Mouse (Mus musculus): Measurements from ENCODE around the gene Zfp14.

Zfp14 gene

DNA sequence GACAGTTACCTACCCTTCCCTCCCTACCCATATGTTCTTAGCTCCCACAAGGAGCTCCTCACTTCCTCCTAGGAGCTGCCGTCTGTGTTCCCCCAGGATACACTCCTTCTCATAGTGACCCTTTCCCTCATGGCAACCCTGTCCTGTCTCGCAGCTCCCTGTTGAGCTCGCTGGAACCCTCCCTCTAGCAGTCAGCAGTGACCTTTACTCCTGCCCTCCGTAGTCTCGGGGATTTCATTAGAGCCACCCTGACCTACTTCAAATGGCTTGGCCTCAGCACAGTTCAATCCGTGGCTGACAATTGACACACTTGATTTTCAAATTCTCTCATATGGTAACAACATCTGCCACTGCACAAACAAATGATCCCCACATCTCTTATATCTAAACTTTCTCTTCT lies 20.5 kb downstream of the Zfp14 start:
- ATAC-seq (ENCODE audit: insufficient number of reproducible peaks, low FRiP score, low TSS enrichment): no peak

DNA sequence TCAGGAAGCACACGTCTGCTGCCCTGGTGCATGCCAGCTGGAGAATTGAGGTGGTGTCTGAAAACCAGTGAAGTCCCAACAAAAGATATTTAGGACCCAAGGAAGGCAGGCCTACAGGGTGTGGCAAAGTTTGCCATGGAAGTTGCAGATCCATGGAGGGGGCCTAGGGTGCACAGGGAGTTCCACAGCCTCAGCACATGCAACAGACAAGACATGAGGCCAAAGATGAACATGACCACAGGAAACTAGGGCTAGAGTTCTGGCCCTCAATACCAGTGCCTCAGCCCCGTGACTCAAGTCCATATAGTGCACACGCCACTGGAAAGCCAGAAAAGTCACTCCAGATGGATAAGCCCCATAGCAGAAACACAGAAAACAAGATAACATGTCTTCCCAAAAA lies 22.6 kb downstream of the Zfp14 start:
- ATAC-seq (ENCODE audit: insufficient number of reproducible peaks, low FRiP score, low TSS enrichment): no peak

DNA sequence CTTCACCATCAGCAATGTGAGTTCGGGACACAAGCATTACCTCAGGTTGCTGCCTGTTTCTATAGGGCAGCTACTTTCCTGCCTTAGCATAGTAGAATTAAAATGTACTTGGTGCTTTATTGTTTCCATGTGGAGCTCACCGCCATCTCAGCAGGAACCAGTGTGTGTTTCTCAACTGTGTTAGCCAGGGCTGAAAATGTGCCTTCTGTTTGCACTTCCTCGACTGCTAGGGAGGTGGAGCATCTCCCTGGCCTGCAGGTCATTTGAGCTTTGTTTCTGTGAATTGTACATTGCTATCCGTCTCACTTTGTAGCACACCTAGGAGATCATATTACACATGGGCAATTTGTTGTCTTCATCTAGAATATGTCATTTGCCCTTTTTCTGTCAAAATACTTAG lies 23.8 kb downstream of the Zfp14 start:
- ATAC-seq (ENCODE audit: insufficient number of reproducible peaks, low FRiP score, low TSS enrichment): no peak

DNA sequence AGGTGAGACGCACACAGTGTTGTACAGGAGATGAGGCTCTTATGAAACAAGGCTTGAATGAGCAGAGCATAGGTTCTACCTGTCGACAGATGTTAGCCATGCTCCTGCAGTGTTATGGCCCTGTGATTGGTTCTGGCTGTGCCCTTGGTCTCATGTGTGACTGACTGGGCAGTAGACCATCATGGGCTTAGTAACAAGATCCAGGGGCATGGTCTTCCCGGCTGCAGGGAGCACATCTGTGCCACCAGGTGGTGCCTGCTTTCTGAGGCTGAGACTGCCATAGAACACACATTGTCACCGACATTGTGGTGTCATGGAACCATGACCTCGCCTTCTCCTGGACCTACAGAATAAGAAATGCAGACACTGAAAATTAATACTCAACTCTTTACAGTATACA lies 25.8 kb downstream of the Zfp14 start:
- ATAC-seq (ENCODE audit: insufficient number of reproducible peaks, low FRiP score, low TSS enrichment): no peak

DNA sequence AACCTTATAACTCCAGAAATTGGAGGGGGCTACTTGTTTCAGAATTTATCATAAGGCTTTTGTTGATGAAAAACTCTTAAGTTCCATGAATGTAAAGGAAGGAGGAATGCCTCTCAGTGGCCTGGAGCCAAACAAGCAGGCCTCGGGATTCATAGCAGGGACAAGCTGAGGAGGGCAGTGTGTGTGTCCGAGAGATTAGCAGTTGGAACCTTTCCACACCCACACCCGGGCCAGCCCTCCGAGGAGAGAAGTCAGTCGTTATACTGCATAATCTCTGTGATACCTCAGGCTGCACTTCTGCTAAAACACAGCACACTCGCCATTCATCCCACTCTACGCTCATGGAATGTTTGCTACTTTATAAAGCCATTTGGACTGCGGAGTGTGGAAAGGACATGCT lies 27.4 kb downstream of the Zfp14 start:
- ATAC-seq (ENCODE audit: insufficient number of reproducible peaks, low FRiP score, low TSS enrichment): no peak

DNA sequence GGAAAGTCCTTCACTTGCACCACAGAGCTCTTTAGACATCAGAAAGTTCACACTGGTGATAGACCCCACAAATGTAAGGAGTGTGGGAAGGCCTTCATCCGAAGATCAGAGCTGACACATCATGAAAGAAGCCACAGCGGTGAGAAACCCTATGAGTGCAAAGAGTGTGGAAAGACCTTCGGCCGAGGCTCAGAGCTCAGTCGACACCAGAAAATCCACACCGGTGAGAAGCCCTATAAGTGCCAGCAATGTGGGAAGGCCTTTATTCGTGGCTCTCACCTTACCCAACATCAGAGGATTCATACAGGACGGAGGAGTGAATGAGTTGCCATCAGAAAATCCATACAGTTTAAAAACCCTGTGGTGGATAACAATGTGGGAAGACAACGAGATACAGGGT lies 27.9 kb downstream of the Zfp14 start:
- ATAC-seq (ENCODE audit: insufficient number of reproducible peaks, low FRiP score, low TSS enrichment): no peak

DNA sequence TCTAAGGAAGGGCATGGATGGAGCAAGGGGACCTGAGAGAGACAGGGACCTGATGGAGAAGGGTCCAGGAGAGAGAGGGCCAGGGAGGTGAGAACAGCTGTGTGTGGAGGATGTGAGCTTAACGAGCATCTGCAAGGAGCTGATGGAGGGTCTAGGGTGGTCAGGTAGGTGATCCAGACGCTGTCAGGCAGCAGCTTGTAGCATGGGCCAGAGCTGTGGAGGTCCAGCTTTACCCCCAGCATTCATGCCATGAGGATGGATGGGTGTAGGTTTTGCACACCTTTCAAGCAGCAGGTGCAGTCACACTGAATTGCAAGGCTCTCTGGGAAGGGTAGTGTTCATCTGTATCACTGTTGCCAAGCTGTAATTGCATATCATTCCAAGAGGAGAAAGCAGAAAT lies 31.6 kb downstream of the Zfp14 start:
- ATAC-seq (ENCODE audit: insufficient number of reproducible peaks, low FRiP score, low TSS enrichment): no peak

DNA sequence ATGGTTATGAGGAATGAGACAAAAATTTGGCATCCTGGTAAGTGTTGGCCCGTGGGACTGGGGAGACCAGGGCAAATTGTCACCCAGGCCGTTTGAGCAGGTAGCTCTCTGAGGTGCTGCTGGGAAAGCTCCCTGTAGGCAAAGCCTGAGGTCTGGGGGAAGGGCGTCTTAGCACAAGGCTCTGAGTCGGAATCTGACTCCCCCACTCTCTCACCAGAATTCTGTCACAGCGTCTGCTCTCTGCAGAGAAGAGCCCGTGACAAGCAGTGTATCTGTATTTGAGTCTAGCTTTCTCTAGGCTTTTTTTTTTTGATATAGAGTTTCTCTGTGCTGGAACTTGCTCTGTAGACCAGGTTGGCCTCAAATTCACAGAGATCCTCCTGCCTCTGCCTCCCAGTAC lies 34.0 kb downstream of the Zfp14 start:
- no peak for ATAC-seq (ENCODE audit: insufficient number of reproducible peaks, low FRiP score, low TSS enrichment)

DNA sequence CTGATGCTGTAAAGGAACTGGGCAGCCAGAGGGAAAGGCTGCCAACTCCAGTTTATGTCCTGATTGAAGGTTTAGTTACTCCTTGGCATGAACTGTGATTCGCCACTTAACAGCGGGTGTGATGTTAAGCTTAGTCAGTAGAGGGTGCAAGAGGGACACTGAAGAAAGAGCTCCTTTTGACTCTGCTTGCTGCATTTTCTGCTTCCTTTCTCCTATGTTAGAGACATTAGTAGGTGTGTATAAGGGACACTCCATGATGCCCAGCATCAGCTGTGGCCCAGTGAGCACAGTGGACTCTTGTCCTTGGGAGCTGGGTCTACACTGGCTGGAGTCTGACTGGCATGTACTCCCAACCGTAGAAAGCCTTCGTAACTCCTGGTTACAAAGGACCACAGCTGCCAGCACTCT lies 38.2 kb downstream of the Zfp14 start:
- ATAC-seq (ENCODE audit: insufficient number of reproducible peaks, low FRiP score, low TSS enrichment): no peak

DNA sequence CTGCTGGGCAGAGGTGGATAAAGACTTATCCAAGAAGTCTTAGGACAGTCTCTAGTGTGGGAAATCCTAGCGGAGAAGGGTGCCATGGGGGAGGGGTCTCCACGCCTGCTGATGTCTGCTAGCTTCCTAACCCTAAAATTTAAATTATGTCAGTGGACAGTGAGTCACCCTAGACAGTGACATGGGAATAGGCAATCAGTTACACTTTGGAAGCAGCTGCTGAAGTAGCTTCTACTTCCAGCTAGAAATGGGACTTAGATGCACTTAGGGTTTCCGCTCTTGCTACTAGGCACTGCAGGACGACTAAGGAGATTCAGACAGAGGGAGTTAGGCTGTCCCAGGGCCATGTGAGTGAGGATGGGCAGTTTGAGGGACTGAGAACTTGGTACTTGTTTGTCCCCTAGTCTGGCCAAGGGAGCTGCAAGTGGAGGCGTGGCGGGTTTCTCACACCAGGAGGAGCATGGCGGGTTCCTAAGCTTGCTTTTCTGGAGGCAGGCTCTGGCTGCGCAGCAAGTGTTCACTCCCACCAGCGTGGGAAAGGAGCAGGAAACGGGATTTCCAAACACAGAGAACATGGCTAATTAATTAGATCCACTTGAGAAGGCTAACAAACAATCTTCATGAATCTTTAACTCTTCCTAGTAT lies 40.5 kb downstream of the Zfp14 start:
- ATAC-seq (ENCODE audit: insufficient number of reproducible peaks, low FRiP score, low TSS enrichment): no peak

DNA sequence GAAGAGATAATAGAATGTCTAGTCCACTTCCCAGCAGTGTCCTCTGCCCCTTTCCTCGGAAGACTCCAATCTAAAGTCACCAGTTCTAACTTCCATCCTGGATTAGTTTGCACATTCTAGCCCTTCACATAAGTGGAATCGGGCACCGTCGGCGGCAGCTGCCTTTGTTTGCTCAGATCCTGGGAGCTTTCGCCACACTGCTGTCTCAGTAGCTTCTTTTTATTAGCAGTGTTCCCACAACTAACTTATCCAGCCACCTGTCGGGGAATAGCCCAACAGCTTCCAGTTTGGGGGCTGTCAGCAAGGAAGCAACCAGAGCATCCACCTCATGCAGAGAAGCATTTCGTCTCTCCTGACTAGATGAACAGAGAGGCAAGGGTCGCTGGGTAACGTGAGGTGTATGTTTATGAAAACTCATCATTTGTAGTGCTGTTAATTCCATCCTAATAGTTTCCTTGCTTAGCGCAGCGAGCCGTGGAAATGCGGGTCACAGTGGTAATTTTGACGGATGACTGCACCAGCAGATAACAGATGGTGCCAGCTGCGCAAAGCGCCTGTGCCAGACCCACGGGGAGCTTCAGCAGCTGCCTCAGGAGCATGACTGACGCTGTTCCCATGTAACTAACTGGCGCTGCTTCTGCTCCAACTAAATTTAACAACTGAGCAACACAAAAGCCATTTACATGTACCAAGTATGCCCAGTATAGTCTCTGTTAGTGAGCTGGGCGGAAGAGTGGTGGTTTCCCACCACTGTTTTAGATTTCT lies 41.7 kb downstream of the Zfp14 start:
- no peak for ATAC-seq (ENCODE audit: insufficient number of reproducible peaks, low FRiP score, low TSS enrichment)

DNA sequence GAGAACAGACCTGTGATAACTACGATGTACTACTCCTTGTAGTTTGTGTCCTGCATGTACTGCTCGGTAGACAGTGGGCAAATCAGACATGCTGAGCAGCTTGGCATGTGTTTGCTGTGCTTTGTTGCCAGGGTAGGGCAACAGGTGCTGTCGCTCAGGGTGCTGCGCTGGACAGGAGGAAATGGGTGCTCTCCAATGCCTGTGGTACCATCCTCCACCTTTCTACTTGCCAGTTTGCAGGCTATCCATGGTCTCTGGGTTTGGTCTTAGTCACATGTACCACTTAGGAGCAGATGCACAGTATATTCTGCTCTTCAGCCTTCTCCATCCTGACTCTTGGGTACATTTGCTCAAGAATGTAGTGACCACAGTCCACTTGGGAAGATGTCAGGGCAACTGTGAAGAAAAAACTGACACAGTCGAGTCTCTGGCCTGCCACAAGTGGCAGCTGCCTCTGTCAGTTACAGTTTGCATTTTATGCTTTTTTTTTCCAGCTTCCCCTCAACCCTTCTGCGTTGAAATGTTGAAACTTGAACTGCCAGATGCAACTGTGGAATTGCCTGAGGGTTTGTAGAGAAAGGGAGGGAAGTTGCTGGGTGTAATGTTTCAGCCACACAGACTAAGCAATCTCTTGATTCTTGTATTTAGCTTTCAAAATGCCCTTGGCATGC lies 43.0 kb downstream of the Zfp14 start:
- no peak for ATAC-seq (ENCODE audit: insufficient number of reproducible peaks, low FRiP score, low TSS enrichment)

DNA sequence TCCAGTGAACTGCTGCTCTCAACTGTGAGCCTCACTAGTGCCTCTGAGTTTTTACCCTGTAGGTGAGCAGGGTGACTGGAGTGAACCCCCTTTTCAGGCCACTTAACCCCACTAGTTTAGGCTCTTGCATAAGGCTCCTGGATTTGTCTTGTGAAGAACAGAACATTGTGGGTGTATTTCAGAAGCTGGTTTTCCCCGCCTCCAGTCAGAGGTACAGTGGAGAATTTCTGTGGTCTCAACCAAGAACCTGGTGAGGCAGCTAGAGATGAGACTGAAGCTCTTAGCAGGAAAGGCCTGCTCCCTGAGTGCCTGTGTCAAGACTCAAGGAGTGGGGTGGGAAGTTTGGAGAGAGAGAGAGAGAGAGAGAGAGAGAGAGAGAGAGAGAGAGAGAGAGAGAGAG lies 43.6 kb downstream of the Zfp14 start:
- ATAC-seq (ENCODE audit: insufficient number of reproducible peaks, low FRiP score, low TSS enrichment): no peak

DNA sequence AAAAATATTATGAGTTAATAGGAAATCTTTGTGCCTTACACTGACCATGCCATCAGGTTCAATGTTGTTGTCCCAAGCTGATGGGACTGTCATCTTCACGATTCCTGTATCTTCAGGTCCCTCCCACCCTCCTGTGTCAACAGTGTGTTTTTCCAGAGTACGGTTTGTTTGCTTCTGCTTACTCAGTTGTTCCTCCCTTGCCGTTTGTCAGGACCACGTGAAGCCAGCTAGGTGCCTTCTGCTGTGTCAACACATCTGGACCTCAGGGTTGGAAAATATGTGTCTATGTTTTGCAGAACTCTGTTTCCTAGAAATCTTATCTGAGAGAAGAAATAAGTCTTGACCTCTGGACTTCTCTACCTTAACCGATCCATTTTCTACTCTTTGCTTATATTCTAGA lies 50.6 kb downstream of the Zfp14 start:
- no peak for ATAC-seq (ENCODE audit: insufficient number of reproducible peaks, low FRiP score, low TSS enrichment)

DNA sequence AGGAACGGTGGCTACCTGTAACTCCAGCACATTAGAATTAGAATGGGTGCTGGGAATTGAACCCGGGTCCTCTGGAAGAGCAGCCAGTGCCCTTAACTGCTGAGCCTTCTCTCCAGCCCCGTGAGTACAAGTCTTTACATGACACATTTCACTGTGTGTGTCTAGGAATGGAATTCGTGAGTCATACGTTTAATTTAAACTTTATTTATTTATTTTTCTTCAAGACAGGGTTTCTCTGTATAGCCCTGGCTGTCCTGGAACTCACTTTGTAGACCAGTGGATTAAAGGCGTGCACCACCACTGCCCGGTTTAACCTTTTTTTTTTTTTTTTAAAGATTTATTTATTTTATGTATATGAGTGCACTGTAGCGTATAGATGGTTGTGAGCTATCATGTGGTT lies 56.0 kb downstream of the Zfp14 start:
- ATAC-seq (ENCODE audit: insufficient number of reproducible peaks, low FRiP score, low TSS enrichment): no peak

DNA sequence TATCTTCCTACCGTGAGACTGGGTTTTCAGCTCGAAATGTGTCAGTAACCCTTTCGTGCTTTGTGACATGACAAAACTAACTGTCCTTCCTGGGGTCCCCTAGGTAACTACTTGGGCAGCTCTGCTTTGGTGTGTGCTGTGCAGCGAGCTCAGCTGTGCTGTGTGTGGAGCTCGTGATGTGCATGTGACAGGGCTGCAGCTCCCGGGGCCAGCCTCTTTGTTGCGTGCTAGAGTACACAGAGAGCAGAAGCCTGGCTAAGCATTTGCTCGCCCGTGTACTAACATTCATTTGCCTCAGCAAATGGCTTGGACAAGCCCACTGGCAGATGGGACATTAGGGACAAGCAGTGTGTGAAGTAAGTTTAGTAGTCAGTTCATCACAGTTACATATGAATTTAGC lies 57.8 kb downstream of the Zfp14 start:
- ATAC-seq (ENCODE audit: insufficient number of reproducible peaks, low FRiP score, low TSS enrichment): no peak

DNA sequence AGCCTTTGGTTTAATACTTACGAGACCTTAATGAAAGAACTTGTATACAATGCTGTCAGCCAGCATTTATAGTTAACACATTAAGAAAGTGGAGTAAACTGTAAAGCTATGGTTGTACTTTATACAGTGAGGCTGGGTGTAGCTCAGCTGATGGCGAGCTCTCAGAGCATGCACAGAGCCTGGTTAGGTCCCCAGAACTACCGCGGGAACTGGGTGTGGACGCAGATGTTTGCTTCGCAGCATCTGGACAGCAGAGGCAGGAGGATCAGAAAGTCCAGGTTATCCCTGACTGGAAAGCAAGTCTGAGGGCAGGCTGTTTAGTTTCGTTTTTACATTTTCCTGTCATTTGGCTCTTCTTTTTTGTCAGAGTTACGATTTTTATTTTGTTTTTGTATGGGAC lies 58.5 kb downstream of the Zfp14 start:
- no peak for ATAC-seq (ENCODE audit: insufficient number of reproducible peaks, low FRiP score, low TSS enrichment)

DNA sequence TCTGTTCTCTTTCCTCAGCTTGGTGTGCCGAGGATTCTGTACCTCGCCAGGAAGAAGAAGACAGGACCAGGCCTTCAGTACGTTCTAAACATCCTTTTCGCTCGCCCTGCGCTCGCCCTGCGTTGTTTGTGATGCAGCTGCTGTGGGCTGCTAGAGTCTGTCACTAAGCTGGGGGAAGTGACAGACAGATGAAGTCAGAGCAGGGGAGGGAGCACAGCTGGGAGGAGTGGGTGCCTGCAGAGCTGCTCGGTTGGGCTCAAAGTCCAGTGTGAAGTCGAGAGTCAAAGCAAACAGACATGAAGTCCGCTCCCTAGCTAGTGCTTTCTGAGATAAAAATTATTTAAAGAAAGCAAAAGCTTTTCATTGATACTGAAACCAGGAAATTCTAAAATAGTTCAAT lies 62.1 kb downstream of the Zfp14 start:
- no peak for ATAC-seq (ENCODE audit: insufficient number of reproducible peaks, low FRiP score, low TSS enrichment)

DNA sequence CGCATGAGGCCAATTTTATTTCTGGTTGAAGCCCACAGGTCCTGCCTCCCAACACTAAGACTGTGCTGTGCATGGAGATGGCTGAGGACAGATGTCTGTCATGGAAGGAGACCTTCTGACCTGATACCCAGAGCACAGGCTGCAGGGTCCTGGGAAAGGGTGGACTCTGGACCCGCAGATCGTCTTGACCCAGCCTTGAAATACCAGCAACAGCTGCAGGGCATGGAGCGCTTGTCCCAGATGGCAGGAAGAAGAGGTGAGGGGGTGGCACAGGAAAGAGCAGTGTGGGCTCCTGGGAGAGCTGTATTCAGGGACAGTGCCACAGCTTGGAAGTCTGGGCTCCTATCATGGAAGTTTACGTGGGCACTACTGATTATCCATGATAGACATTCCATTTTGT lies 63.6 kb downstream of the Zfp14 start:
- no peak for ATAC-seq (ENCODE audit: insufficient number of reproducible peaks, low FRiP score, low TSS enrichment)
